Mouse (Mus musculus) G1E (cell line): ENCODE measurements around the gene Retreg3.

Experiments
- CTCF ChIP-seq: IDR thresholded peaks from 2 replicates; pipeline ENCODE4 v1.5.1; 2012; ENCODE audit warnings: low read depth, low read length, inconsistent platforms, mixed read lengths
- GATA1 ChIP-seq: IDR thresholded peaks from 2 replicates; pipeline ENCODE4 v1.6.1; 2012; ENCODE audit warnings: borderline replicate concordance, low read length, inconsistent platforms, mixed read lengths
- GATA2 ChIP-seq: IDR thresholded peaks from 2 replicates; pipeline ENCODE4 v1.6.1; 2012; ENCODE audit warnings: low read depth, low read length, inconsistent platforms, borderline replicate concordance
- POLR2AphosphoS5 ChIP-seq: IDR thresholded peaks from 2 replicates; pipeline ENCODE4 v1.6.1; 2012; ENCODE audit warnings: low read depth, low read length, inconsistent platforms; ENCODE audit not compliant: insufficient replicate concordance
- TAL1 ChIP-seq: conservative IDR thresholded peaks from 2 replicates; pipeline ENCODE4 v1.6.1; 2012; ENCODE audit warnings: low read depth, low read length, inconsistent platforms, mixed read lengths

GRCm38 (mm10) chr11:101120545-101121188 is 974 bp upstream of the Retreg3 start:
- TF ChIP-seq GATA1 (no peak), CTCF (no peak), GATA2 (no peak), TAL1 (no peak), POLR2AphosphoS5 (no peak)
